In the genomic region with DNA sequence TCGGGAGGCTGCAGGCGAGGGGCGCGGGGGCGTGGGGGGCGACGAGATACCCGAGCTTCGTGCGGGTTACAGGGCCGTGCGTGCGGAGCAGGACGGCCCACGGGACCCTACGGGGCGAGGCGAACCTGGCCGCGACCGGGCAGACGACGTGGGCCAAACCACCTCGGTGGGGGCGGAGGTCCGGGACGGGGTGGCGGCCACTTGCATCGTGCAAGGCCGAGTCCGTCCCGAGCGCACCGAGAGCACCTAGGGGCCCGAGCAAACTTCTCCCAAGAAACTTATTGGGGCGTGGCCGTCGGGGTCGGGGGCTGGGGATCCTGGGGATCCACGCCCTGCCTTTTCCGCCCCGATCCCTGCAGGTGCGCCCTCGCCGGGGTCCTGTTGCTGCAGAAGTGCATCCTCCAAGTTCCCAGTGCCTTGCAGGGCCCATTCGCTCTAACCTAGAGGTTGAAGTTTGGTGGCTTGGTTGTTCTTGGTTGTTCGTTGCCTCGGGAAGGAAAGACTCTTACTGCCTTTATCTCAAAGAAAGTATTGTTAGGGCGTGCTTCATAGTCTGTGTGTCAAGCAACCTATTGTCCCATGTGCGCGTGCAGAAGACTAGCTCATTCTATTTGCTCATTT, we compare ENCODE assay signal across 8 mouse cellular contexts. TPM values are rescaled to one million over a fixed set of nuclear protein-coding genes. Genes with fewer than 3 reads are reported as not detected.
A peak's percentile ranks its signal among the peaks of the same experiment; 100 is the strongest.
DNase-seq lines count a peak whose midpoint lies in the region; ATAC-seq and TF ChIP-seq lines count a peak whose summit lies in the region.

No protein-coding gene starts in this region.

- H3K36me3 ChIP-seq in limb, embryonic 14.5 days (ENCODE audit: control insufficient read depth, insufficient read depth, low read length), result no peaks in the 10 kb centered on the region
- H3K36me3 ChIP-seq in midbrain, embryonic 16.5 days (ENCODE audit: control insufficient read depth, insufficient read depth, low read length), result no peaks in the 10 kb centered on the region

- peak overlapping the region; percentile 71 for H3K4me2 ChIP-seq in limb, embryonic 14.5 days (replicated peaks; ENCODE audit: low read depth, low read length, severe bottlenecking)
- peak overlapping the region; percentile 80 for H3K4me2 ChIP-seq in midbrain, embryonic 16.5 days (ENCODE audit: low read length)

- no peaks in the 10 kb centered on the region for H3K27me3 ChIP-seq in limb, embryonic 14.5 days (ENCODE audit: control insufficient read depth, insufficient read depth, low read length)
- no peaks in the 10 kb centered on the region for H3K27me3 ChIP-seq in midbrain, embryonic 16.5 days (ENCODE audit: control insufficient read depth, insufficient read depth, low read depth, low read length)

- no peak; the same call in 1 of the 2 replicates for ATAC-seq in limb, embryonic 14.5 days (ENCODE audit: low FRiP score, low read depth)
- ATAC-seq in midbrain, embryonic 16.5 days, result peak; percentile 82
- ATAC-seq in inflammation-experienced regulatory T-cells, adult 6 months, result no peak
- ATAC-seq in erythroid progenitor cell, adult 5-6 weeks (replicated peaks; ENCODE audit: low FRiP score, poor library complexity, severe bottlenecking), result no peak

- no peak for TF ChIP-seq POLR2A in limb, embryonic 14.5 days (IDR thresholded peaks at IDR 0.05; ENCODE audit: borderline replicate concordance, extremely low read depth, insufficient read depth, insufficient read length)

- WGBS in limb, embryonic 14.5 days, result 0% methylated on average over 29 of the region's 51 CpGs
- under 1% methylated on average over 49 of the region's 51 CpGs for WGBS in midbrain, embryonic 16.5 days

- H3K9me3 ChIP-seq in limb, embryonic 14.5 days (ENCODE audit: control insufficient read depth, low read length), result no peaks in the 10 kb centered on the region
- H3K9me3 ChIP-seq in midbrain, embryonic 16.5 days (replicated peaks; ENCODE audit: control insufficient read depth, low read length, poor library complexity, severe bottlenecking), result no peaks in the 10 kb centered on the region

- peak overlapping the region; percentile 96 for H3K27ac ChIP-seq in limb, embryonic 14.5 days (replicated peaks; ENCODE audit: low read depth, low read length)
- peak overlapping the region; percentile 94 for H3K27ac ChIP-seq in midbrain, embryonic 16.5 days (ENCODE audit: low read length)

- intact Hi-C loops in heart, postnatal 10 days (cut with DNase I), result no loop called here

- peak overlapping the region; percentile 94 for H3K9ac ChIP-seq in limb, embryonic 14.5 days (ENCODE audit: low read depth, low read length, severe bottlenecking)
- peak overlapping the region; percentile 93 for H3K9ac ChIP-seq in midbrain, embryonic 16.5 days (ENCODE audit: low read depth, low read length)

- peaks cover 14% of the 10 kb centered on the region for H3K4me1 ChIP-seq in limb, embryonic 14.5 days (ENCODE audit: control insufficient read depth, insufficient read depth, low read length)
- peaks cover 27% of the 10 kb centered on the region for H3K4me1 ChIP-seq in midbrain, embryonic 16.5 days (ENCODE audit: control insufficient read depth, insufficient read depth, low read length)

- H3K4me3 ChIP-seq in limb, embryonic 14.5 days (replicated peaks; ENCODE audit: low read length), result peak overlapping the region; percentile 98
- peak overlapping the region; percentile 96 for H3K4me3 ChIP-seq in midbrain, embryonic 16.5 days (ENCODE audit: low read depth, low read length)

- peak; percentile 9 for DNase-seq in right cerebral cortex, postnatal 14 days
- DNase-seq in right cerebral cortex, adult 18-20 months, result no peak
- DNase-seq in embryo, embryonic 11 days, result peak; percentile 53
- DNase-seq in heart, postnatal 10 days, result peak; percentile 52 to 56
- DNase-seq in limb, embryonic 14.5 days (ENCODE audit: low spot score), result peak; percentile 46

RNA-seq across cellular contexts. Expression of a gene that starts 0.6 kb away (rescaled TPM):
- total RNA-seq in heart, postnatal 10 days (2021), result 10 to 100 TPM; 26.2 to 26.9 TPM
- polyA plus RNA-seq in limb, embryonic 14.5 days (2012; rRNA removed), result 39.0 and 43.6 TPM in 2 replicates
- 33.8 and 35.7 TPM in 2 replicates for polyA plus RNA-seq in limb, embryonic 14.5 days (2014; fragmentation: Nextera tagmentation; extraction: Ambion mirVana)
- 39.1 and 45.0 TPM in 2 replicates for polyA plus RNA-seq in midbrain, embryonic 16.5 days (2015; fragmentation: Nextera tagmentation; extraction: Ambion mirVana)
- polyA plus RNA-seq in inflammation-experienced regulatory T-cells, adult 6 months (2017; shearing (Covaris generic)), result not detected
- total RNA-seq in erythroid progenitor cell, adult 5-6 weeks (2015; ENCODE audit: low replicate concordance), result not detected in 2 replicates
- total RNA-seq in erythroid progenitor cell, adult 5-6 weeks (2017; ENCODE audit: low replicate concordance), result not detected in 2 replicates

Comparison
In these comparisons a context has a peak if more than half of its experiments do, and no peak if none do; other contexts are left out.
1. RNA of a gene that starts 0.6 kb away (polyA plus RNA-seq): 39.1 to 45.0 TPM in midbrain, embryonic 16.5 days and 33.8 to 43.6 TPM in limb, embryonic 14.5 days; not detected in inflammation-experienced regulatory T-cells, adult 6 months; every median in the first group is over 10 times any median in the second.